Mouse (Mus musculus) liver, embryonic 14.5 days (tissue): ENCODE data around the gene Cnih3. TPM values are rescaled to one million over a fixed set of nuclear protein-coding genes. Genes with fewer than 3 reads are reported as not detected.
A peak's percentile ranks its signal among the peaks of the same experiment; 100 is the strongest.

ENCODE experiments used
- ATAC-seq: fragments of 200-750 bp; cut with Nextera tagmentation; 2 replicates; pipeline ENCODE4 v1.8.0; 2017; ENCODE audit warnings: moderate number of reproducible peaks, mild to moderate bottlenecking, moderate library complexity; ENCODE audit not compliant: insufficient read depth
- DNase-seq, 3 experiments: peaks; one replicate each; pipeline ENCODE4 v3.0.0-alpha.2; 2012 to 2013; ENCODE audit warnings: low read depth in 3 of 3, low spot score in 3 of 3
- H3K27ac ChIP-seq: fragments of 300-500 bp; sonication (generic); 2 replicates; pipeline ENCODE4 v1.5.1; 2014; ENCODE audit warnings: moderate library complexity, mild to moderate bottlenecking, control low read depth, inconsistent platforms
- H3K27me3 ChIP-seq: fragments of 300-500 bp; sonication (generic); 2 replicates; pipeline ENCODE4 v1.6.1; 2014; ENCODE audit warnings: mild to moderate bottlenecking, low read length, moderate library complexity; ENCODE audit not compliant: control insufficient read depth, insufficient read depth
- H3K36me3 ChIP-seq: fragments of 300-500 bp; sonication (generic); replicated peaks from 2 replicates; pipeline ENCODE4 v1.6.1; 2014; ENCODE audit warnings: low read depth; ENCODE audit not compliant: control insufficient read depth, insufficient read depth
- H3K4me1 ChIP-seq, 2 experiments: fragments of 200-500 bp in 1 of 2; fragments of 300-500 bp in 1 of 2; sonication (generic) in 1 of 2; replicated peaks; 2 replicates each; pipeline ENCODE4 v1.6.1; 2012 to 2014; ENCODE audit warnings: antibody characterized with exemption in 1 of 2, inconsistent platforms in 1 of 2, low read length in 1 of 2; ENCODE audit not compliant: control insufficient read depth in 2 of 2, insufficient read depth in 2 of 2
- H3K4me2 ChIP-seq: fragments of 300-500 bp; sonication (generic); 2 replicates; pipeline ENCODE4 v1.6.1; 2014; ENCODE audit warnings: low read depth, mild to moderate bottlenecking, control low read depth, moderate library complexity
- H3K4me3 ChIP-seq, 2 experiments: fragments of 200-500 bp in 1 of 2; fragments of 300-500 bp in 1 of 2; sonication (generic) in 1 of 2; 2 replicates each; pipeline ENCODE4 v1.5.1; 2012 to 2014; ENCODE audit warnings: low read depth in 2 of 2, low read length in 2 of 2, mild to moderate bottlenecking in 2 of 2, control low read depth in 1 of 2, inconsistent platforms in 1 of 2, moderate library complexity in 1 of 2; ENCODE audit not compliant: insufficient read depth in 1 of 2
- H3K9ac ChIP-seq: fragments of 300-500 bp; sonication (generic); replicated peaks from 2 replicates; pipeline ENCODE4 v1.6.1; 2014; ENCODE audit warnings: mild to moderate bottlenecking, control low read depth, moderate library complexity
- H3K9me3 ChIP-seq: fragments of 300-500 bp; sonication (generic); 2 replicates; pipeline ENCODE4 v1.6.1; 2016; ENCODE audit warnings: low read length, mixed read lengths; ENCODE audit not compliant: control insufficient read depth
- CTCF ChIP-seq: IDR thresholded peaks from 2 replicates; pipeline ENCODE4 v1.5.1; 2016; ENCODE audit warnings: antibody characterized with exemption, low read depth, control low read depth
- EP300 ChIP-seq: IDR thresholded peaks from 2 replicates; pipeline ENCODE4 v1.6.1; 2016; ENCODE audit warnings: antibody characterized with exemption, low read depth
- WGBS: fragments of 180-500 bp; shearing (Covaris S2); extraction: QIAGEN DNeasy Blood & Tissue Kit; methylation state at CpG from one replicate; pipeline ENCODE4 v1.1.7; 2014; ENCODE audit not compliant: insufficient replicate concordance; 5-methylcytosine and 5-hydroxymethylcytosine counted together
- polyA plus RNA-seq, 2 experiments: library from polyadenylated mRNA; depleted of rRNA in 1 of 2; stranded (reverse) in 1 of 2; unstranded in 1 of 2; fragments of >200 nt; fragmentation: Nextera tagmentation in 1 of 2; extraction: Ambion mirVana in 1 of 2; gene quantifications; 2 replicates each; pipeline versions ENCODE4 v1.2.1 to v1.2.3; 2012 to 2014

Cnih3 gene
- polyA plus RNA-seq, 2 experiments = 0.02 TPM; not detected in 1

GRCm38 (mm10) chr1:181323134-181323533 is 29.3 kb upstream of the Cnih3 start:
- ATAC-seq (peak; percentile 96), DNase-seq (peak; percentile 82 to 84 (median 83))
- no peaks in the 10 kb centered on the region for H3K27me3 ChIP-seq
- H3K4me1 ChIP-seq = peaks cover 32 to 33% of the 10 kb centered on the region in 2 experiments
- H3K4me2 ChIP-seq = peak overlapping the region; percentile 57
- WGBS = 31% methylated on average over 3 of the region's 3 CpGs
- H3K9me3 ChIP-seq = no peaks in the 10 kb centered on the region
- TF ChIP-seq CTCF (no peak), EP300 (peak; percentile 99)
- H3K27ac ChIP-seq = peak overlapping the region; percentile 84
- peak overlapping the region; percentile 47 for H3K9ac ChIP-seq
- H3K4me3 ChIP-seq = no peak overlapping the region
- no peaks in the 10 kb centered on the region for H3K36me3 ChIP-seq

GRCm38 (mm10) chr1:181327137-181327536 is 25.3 kb upstream of the Cnih3 start:
- DNase-seq (no peak), ATAC-seq (no peak)
- H3K36me3 ChIP-seq = no peaks in the 10 kb centered on the region
- H3K9ac ChIP-seq = no peak overlapping the region
- TF ChIP-seq EP300 = no peak
- TF ChIP-seq CTCF = no peak
- H3K4me1 ChIP-seq = peaks cover 56% of the 10 kb centered on the region in 2 experiments
- H3K9me3 ChIP-seq = no peaks in the 10 kb centered on the region
- H3K27me3 ChIP-seq = no peaks in the 10 kb centered on the region
- H3K4me2 ChIP-seq = no peak overlapping the region
- no peak overlapping the region for H3K4me3 ChIP-seq
- no peak overlapping the region for H3K27ac ChIP-seq
- 87% methylated on average over 5 of the region's 5 CpGs for WGBS

- WGBS = 77% methylated on average over 10 of the region's 10 CpGs
- Histone ChIP-seq H3K27ac (no peak overlapping the region), H3K27me3 (no peaks in the 10 kb centered on the region), H3K9ac (no peak overlapping the region), H3K4me1 (peaks cover 57% of the 10 kb centered on the region in 2 experiments), H3K36me3 (no peaks in the 10 kb centered on the region), H3K9me3 (no peaks in the 10 kb centered on the region), H3K4me3 (no peak overlapping the region), H3K4me2 (no peak overlapping the region)
- no peak for ATAC-seq
- DNase-seq = no peak
- TF ChIP-seq EP300 (no peak), CTCF (no peak)
Observed at GRCm38 (mm10) chr1:181327636-181328420, 24.6 kb upstream of the Cnih3 start.

- Histone ChIP-seq H3K4me2 (no peak overlapping the region), H3K9me3 (peaks cover 5% of the 10 kb centered on the region), H3K27me3 (no peaks in the 10 kb centered on the region), H3K9ac (no peak overlapping the region), H3K4me1 (peaks cover 55 to 56% of the 10 kb centered on the region in 2 experiments), H3K36me3 (no peaks in the 10 kb centered on the region), H3K4me3 (no peak overlapping the region), H3K27ac (0 out of 2 replicates have a peak overlapping the region, but pooled peaks have one; percentile 1)
- TF ChIP-seq CTCF (no peak), EP300 (peak; percentile 54)
- DNase-seq (no peak), ATAC-seq (peak; percentile 72)
- WGBS = 33% methylated on average over 3 of the region's 3 CpGs
Observed at GRCm38 (mm10) chr1:181329110-181329509, 23.3 kb upstream of the Cnih3 start.

- TF ChIP-seq CTCF = no peak
- TF ChIP-seq EP300 = no peak
- no peak for DNase-seq
- H3K27me3 ChIP-seq = no peaks in the 10 kb centered on the region
- 18% methylated on average over 2 of the region's 2 CpGs for WGBS
- H3K36me3 ChIP-seq = no peaks in the 10 kb centered on the region
- H3K27ac ChIP-seq = peak overlapping the region; percentile 53
- H3K9ac ChIP-seq = 0 out of 2 replicates have a peak overlapping the region, but pooled peaks have one; percentile 1
- ATAC-seq = no peak
- H3K4me2 ChIP-seq = no peak overlapping the region
- H3K4me3 ChIP-seq = no peak overlapping the region
- H3K4me1 ChIP-seq = peaks cover 60 to 68% of the 10 kb centered on the region in 2 experiments
- H3K9me3 ChIP-seq = peaks cover 11% of the 10 kb centered on the region
Observed at GRCm38 (mm10) chr1:181332597-181332996, 19.8 kb upstream of the Cnih3 start.
